ENCODE assay signal across 12 mouse cellular contexts in genomic region chr5:37968596-37968995, GRCm38 (mm10).
DNase-seq lines count a peak whose midpoint lies in the region; ATAC-seq and TF ChIP-seq lines count a peak whose summit lies in the region.
"Had no signal": no experiment of that assay in that cellular context is flagged by ENCODE, and none has a peak within 500 bp of the region (broad histone marks: within the 10 kb centered on the region; RNA-seq: fewer than 3 reads in every experiment).

No protein-coding gene starts in this region.

- TF ChIP-seq EP300 in stomach, postnatal 0 days (optimal IDR thresholded peaks at IDR 0.05): no peak

- TF ChIP-seq CTCF in stomach, postnatal 0 days (IDR thresholded peaks at IDR 0.05; ENCODE audit: low read depth): no peak

- H3K36me3 ChIP-seq in heart, embryonic 14.5 days (ENCODE audit: control insufficient read depth, insufficient read depth, low read length): no peaks in the 10 kb centered on the region
- no peaks in the 10 kb centered on the region for H3K36me3 ChIP-seq in stomach, embryonic 14.5 days (ENCODE audit: control insufficient read depth, insufficient read depth, low read length)
- no peaks in the 10 kb centered on the region for H3K36me3 ChIP-seq in stomach, postnatal 0 days (ENCODE audit: control insufficient read depth, insufficient read depth, low read length)
- no peaks in the 10 kb centered on the region for H3K36me3 ChIP-seq in limb, embryonic 12.5 days
- H3K36me3 ChIP-seq: hindbrain, embryonic 13.5 days had no signal

- H3K27ac ChIP-seq in heart, embryonic 14.5 days (replicated peaks in 1 of 2; ENCODE audit: control insufficient read depth in 1 of 2, insufficient read depth in 1 of 2, low read depth in 2 of 2, low read length in 2 of 2): no peak overlapping the region
- H3K27ac ChIP-seq in stomach, embryonic 14.5 days (ENCODE audit: low read length): no peak overlapping the region
- no peak overlapping the region for H3K27ac ChIP-seq in stomach, postnatal 0 days (replicated peaks)
- H3K27ac ChIP-seq in limb, embryonic 12.5 days: peak overlapping the region; percentile 86
- H3K27ac ChIP-seq: hindbrain, embryonic 13.5 days had no signal

- peak overlapping the region; percentile 52 for H3K4me2 ChIP-seq in heart, embryonic 14.5 days (ENCODE audit: low read length)
- peak overlapping the region; percentile 26; the same call in 1 of the 2 replicates for H3K4me2 ChIP-seq in stomach, embryonic 14.5 days (replicated peaks; ENCODE audit: low read depth, low read length)
- H3K4me2 ChIP-seq in stomach, postnatal 0 days (replicated peaks; ENCODE audit: low read depth): no peak overlapping the region
- H3K4me2 ChIP-seq in limb, embryonic 12.5 days: peak overlapping the region; percentile 51
- H3K4me2 ChIP-seq: hindbrain, embryonic 13.5 days had no signal

- peaks cover 53% of the 10 kb centered on the region for H3K27me3 ChIP-seq in heart, embryonic 14.5 days (ENCODE audit: control insufficient read depth, insufficient read depth, low read length)
- H3K27me3 ChIP-seq in stomach, embryonic 14.5 days (ENCODE audit: control insufficient read depth, insufficient read depth, low read length): peaks cover 7% of the 10 kb centered on the region; the same call in 1 of the 2 replicates
- H3K27me3 ChIP-seq in stomach, postnatal 0 days (ENCODE audit: control insufficient read depth, insufficient read depth, low read length): 0 out of 2 replicates have a peak, but pooled peaks cover 2% of the 10 kb centered on the region
- peaks cover 50% of the 10 kb centered on the region for H3K27me3 ChIP-seq in limb, embryonic 12.5 days

- WGBS in heart, embryonic 14.5 days: 5% methylated on average over 10 of the region's 10 CpGs
- 8% methylated on average over 10 of the region's 10 CpGs for WGBS in stomach, embryonic 14.5 days
- WGBS in stomach, postnatal 0 days: 11% methylated on average over 10 of the region's 10 CpGs
- 2% methylated on average over 10 of the region's 10 CpGs for WGBS in limb, embryonic 12.5 days

- no peak for ATAC-seq in heart, embryonic 14.5 days (ENCODE audit: insufficient number of reproducible peaks, insufficient read depth, low FRiP score, low read depth)
- ATAC-seq in stomach, embryonic 14.5 days (ENCODE audit: insufficient number of reproducible peaks, insufficient read depth, low FRiP score, low read depth): no peak
- ATAC-seq in stomach, postnatal 0 days (ENCODE audit: low FRiP score, low TSS enrichment): no peak
- ATAC-seq in limb, embryonic 12.5 days (ENCODE audit: insufficient number of reproducible peaks, insufficient read depth, low FRiP score, low TSS enrichment, low read depth): no peak; the same call in 1 of the 2 replicates

- no peak overlapping the region for H3K4me3 ChIP-seq in heart, embryonic 14.5 days (ENCODE audit: control insufficient read depth in 1 of 2, insufficient read depth in 1 of 2, low read depth in 1 of 2, low read length in 2 of 2)
- no peak overlapping the region for H3K4me3 ChIP-seq in stomach, embryonic 14.5 days (ENCODE audit: low read depth, low read length)
- no peak overlapping the region for H3K4me3 ChIP-seq in stomach, postnatal 0 days (ENCODE audit: low read depth, low read length)
- no peak overlapping the region for H3K4me3 ChIP-seq in limb, embryonic 12.5 days (replicated peaks)
- H3K4me3 ChIP-seq: hindbrain, embryonic 13.5 days had no signal

- H3K9ac ChIP-seq in heart, embryonic 14.5 days (ENCODE audit: low read length): no peak overlapping the region
- no peak overlapping the region for H3K9ac ChIP-seq in stomach, embryonic 14.5 days (replicated peaks; ENCODE audit: low read depth, low read length)
- H3K9ac ChIP-seq in stomach, postnatal 0 days (ENCODE audit: low read length): no peak overlapping the region
- H3K9ac ChIP-seq in limb, embryonic 12.5 days (replicated peaks): no peak overlapping the region
- H3K9ac ChIP-seq: hindbrain, embryonic 13.5 days had no signal

- no peak for DNase-seq in heart, adult 11 months
- DNase-seq in stomach, postnatal 0 days (ENCODE audit: low spot score): no peak
- DNase-seq in thymus, postnatal 25 days: no peak
- DNase-seq in liver: no peak
- DNase-seq in adrenal gland, postnatal 25 days: no peak
- DNase-seq: cerebellum, adult 9-10 months; gastrocnemius, postnatal 25 days; lung, adult 18-20 months had no signal

- H3K9me3 ChIP-seq in heart, embryonic 14.5 days (ENCODE audit: control insufficient read depth, low read length): no peaks in the 10 kb centered on the region
- H3K9me3 ChIP-seq in stomach, embryonic 14.5 days (ENCODE audit: control insufficient read depth, low read depth, low read length): no peaks in the 10 kb centered on the region
- H3K9me3 ChIP-seq in stomach, postnatal 0 days (ENCODE audit: control insufficient read depth, low read length): no peaks in the 10 kb centered on the region
- no peaks in the 10 kb centered on the region for H3K9me3 ChIP-seq in limb, embryonic 12.5 days
- H3K9me3 ChIP-seq: hindbrain, embryonic 13.5 days had no signal

- peaks cover 2 to 9% of the 10 kb centered on the region in 2 experiments; a peak in 2 of 4 replicates for H3K4me1 ChIP-seq in heart, embryonic 14.5 days (ENCODE audit: control insufficient read depth in 2 of 2, insufficient read depth in 2 of 2, low read length in 2 of 2)
- H3K4me1 ChIP-seq in stomach, embryonic 14.5 days (ENCODE audit: control insufficient read depth, insufficient read depth, low read length): 0 out of 2 replicates have a peak, but pooled peaks cover 6% of the 10 kb centered on the region
- H3K4me1 ChIP-seq in stomach, postnatal 0 days (replicated peaks; ENCODE audit: control insufficient read depth, insufficient read depth): no peaks in the 10 kb centered on the region
- peaks cover 45% of the 10 kb centered on the region for H3K4me1 ChIP-seq in limb, embryonic 12.5 days (replicated peaks)
